Mouse (Mus musculus) limb, embryonic 11.5 days (tissue): ENCODE measurements around the gene Rundc1. TPM values are rescaled to one million over a fixed set of nuclear protein-coding genes. Genes with fewer than 3 reads are reported as not detected.
"Not testable (repeated sequence)": the region's sequence is repeated elsewhere in the genome, so short reads cannot be mapped to it uniquely, and the experiment has no call there.

ENCODE experiments used
- ATAC-seq: fragments of 200-750 bp; cut with Nextera tagmentation; 2 replicates; pipeline ENCODE4 v1.8.0; 2017; ENCODE audit warnings: low read depth; ENCODE audit not compliant: insufficient number of reproducible peaks, low FRiP score, low TSS enrichment
- DNase-seq: peaks from one replicate; pipeline ENCODE4 v3.0.0-alpha.2; 2015; ENCODE audit warnings: low spot score
- H3K27ac ChIP-seq: fragments of 300-500 bp; sonication (generic); replicated peaks from 2 replicates; pipeline ENCODE4 v1.5.1; 2014; ENCODE audit warnings: low read depth, mild to moderate bottlenecking, low read length
- H3K27me3 ChIP-seq: fragments of 300-500 bp; sonication (generic); 2 replicates; pipeline ENCODE4 v1.6.1; 2014; ENCODE audit warnings: mild to moderate bottlenecking, low read length, mixed read lengths; ENCODE audit not compliant: control insufficient read depth, insufficient read depth
- H3K36me3 ChIP-seq: fragments of 300-500 bp; sonication (generic); 2 replicates; pipeline ENCODE4 v1.6.1; 2014; ENCODE audit warnings: mild to moderate bottlenecking, low read length, moderate library complexity, mixed read lengths; ENCODE audit not compliant: control insufficient read depth, insufficient read depth
- H3K4me1 ChIP-seq: fragments of 300-500 bp; sonication (generic); 2 replicates; pipeline ENCODE4 v1.6.1; 2014; ENCODE audit warnings: low read length, mixed read lengths; ENCODE audit not compliant: control insufficient read depth, insufficient read depth
- H3K4me2 ChIP-seq: fragments of 300-500 bp; sonication (generic); 2 replicates; pipeline ENCODE4 v1.6.1; 2014; ENCODE audit warnings: low read depth, mild to moderate bottlenecking, moderate library complexity; ENCODE audit not compliant: severe bottlenecking
- H3K4me3 ChIP-seq: fragments of 300-500 bp; sonication (generic); 2 replicates; pipeline ENCODE4 v1.5.1; 2014; ENCODE audit warnings: low read depth, low read length
- H3K9ac ChIP-seq: fragments of 300-500 bp; sonication (generic); 2 replicates; pipeline ENCODE4 v1.6.1; 2014; ENCODE audit warnings: mild to moderate bottlenecking, low read length
- H3K9me3 ChIP-seq: fragments of 300-500 bp; sonication (generic); 2 replicates; pipeline ENCODE4 v1.6.1; 2016; ENCODE audit warnings: low read length; ENCODE audit not compliant: control insufficient read depth
- WGBS: fragments of 180-500 bp; shearing (Covaris S2); extraction: QIAGEN DNeasy Blood & Tissue Kit; methylation state at CpG from one replicate; pipeline ENCODE4 v1.1.7; 2014; 5-methylcytosine and 5-hydroxymethylcytosine counted together
- polyA plus RNA-seq: library from polyadenylated mRNA; unstranded; fragments of >200 nt; fragmentation: Nextera tagmentation; extraction: Ambion mirVana; gene quantifications from 2 replicates; pipeline ENCODE4 v1.2.1, GENCODE M21; 2014

Gene Rundc1
- polyA plus RNA-seq, 1 experiment from 2014 or later = 13.3 TPM

DNA sequence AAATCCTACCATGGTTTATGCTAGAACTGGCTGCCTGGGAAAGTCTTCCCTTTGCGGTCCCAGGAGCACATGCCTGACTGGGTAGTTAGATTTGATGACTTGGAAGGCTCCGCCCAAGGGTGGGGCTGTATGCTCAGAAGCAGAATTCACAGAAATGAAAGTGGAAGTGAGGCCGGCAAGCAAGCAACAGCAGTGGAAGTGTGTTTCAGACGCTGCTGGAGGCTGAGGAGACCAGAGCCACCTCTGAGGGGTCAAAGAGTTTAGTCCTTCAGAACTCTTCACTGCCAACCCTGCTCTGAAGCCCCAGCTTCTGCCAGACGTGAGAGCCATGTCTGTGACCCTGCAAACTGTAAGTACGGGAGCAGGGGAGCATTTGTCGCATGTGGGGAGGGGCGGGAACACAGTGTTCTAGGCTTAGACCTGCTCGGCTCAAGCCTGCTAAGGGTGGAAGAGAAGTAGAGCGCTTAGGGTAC lies 23.4 kb downstream of the Rundc1 start, which contains the start of gene Ifi35:
Gene Ifi35 (plus strand): TSS at position 134 of the 473 bp plus-strand sequence.
- Histone ChIP-seq H3K9me3 (no peaks in the 10 kb centered on the region), H3K27me3 (no peaks in the 10 kb centered on the region), H3K4me1 (peaks cover 6% of the 10 kb centered on the region; the same call in 1 of the 2 replicates), H3K27ac (no peak within 1 kb of the TSS; the same call in 1 of the 2 replicates), H3K36me3 (peaks cover 21% of the 10 kb centered on the region), H3K9ac (peak within 1 kb of the TSS; percentile 30; the same call in 1 of the 2 replicates), H3K4me2 (peak within 1 kb of the TSS; percentile 33), H3K4me3 (peak within 1 kb of the TSS; percentile 23)
- 23% methylated on average over 10 of the region's 10 CpGs for whole genome bisulfite sequencing
- DNase-seq (peak; percentile 52), ATAC-seq (no peak)

DNA sequence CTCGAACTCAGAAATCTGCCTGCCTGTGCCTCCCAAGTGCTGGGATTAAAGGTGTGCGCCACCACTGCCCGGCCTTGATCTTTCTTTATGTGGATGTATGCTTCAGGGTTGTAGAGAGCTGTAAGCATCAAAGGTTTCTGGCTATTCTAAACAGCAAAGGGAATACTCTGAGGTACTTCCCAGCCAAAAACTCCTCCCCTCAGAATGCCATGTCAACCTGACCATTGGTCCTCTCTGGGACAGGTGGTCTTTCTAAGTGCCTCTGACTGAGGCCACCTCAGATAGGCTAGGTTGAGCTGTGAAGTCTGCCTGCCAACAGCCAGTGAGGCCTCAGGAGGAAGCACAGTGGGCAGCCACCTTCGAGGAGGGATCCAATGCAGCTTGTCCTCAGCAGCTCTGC lies 24.0 kb downstream of the Rundc1 start:
- no peak overlapping the region for H3K4me2 ChIP-seq
- no peak overlapping the region for H3K27ac ChIP-seq
- no peak overlapping the region for H3K9ac ChIP-seq
- WGBS = 85% methylated on average over 4 of the region's 4 CpGs
- H3K4me1 ChIP-seq = peaks cover under 1% of the 10 kb centered on the region; the same call in 1 of the 2 replicates
- H3K9me3 ChIP-seq = no peaks in the 10 kb centered on the region
- no peak overlapping the region for H3K4me3 ChIP-seq
- ATAC-seq = no peak
- DNase-seq = no peak
- peaks cover 16% of the 10 kb centered on the region for H3K36me3 ChIP-seq
- H3K27me3 ChIP-seq = no peaks in the 10 kb centered on the region

DNA sequence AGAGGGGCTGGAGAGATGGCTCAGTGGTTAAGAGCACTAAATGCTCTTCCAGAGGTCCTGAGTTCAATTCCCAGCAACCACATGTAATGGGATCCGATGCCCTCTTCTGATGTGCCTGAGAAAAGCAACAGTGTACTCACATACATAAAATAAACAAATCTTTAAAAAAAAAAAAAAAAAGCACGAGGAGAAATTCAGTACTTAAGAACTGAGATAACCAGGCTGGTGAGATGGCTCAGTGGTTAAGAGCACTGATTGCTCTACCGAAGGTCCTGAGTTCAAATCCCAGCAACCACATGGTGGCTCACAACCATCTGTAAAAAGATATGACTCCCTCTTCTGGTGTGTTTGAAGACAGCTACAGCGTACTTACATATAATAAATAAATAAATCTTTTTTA lies 24.7 kb downstream of the Rundc1 start:
- H3K9me3 ChIP-seq, H3K9ac ChIP-seq, H3K27me3 ChIP-seq, H3K4me1 ChIP-seq, H3K4me2 ChIP-seq, H3K27ac ChIP-seq, ATAC-seq, H3K4me3 ChIP-seq, H3K36me3 ChIP-seq, DNase-seq: not testable (repeated sequence)
- 87% methylated on average over 4 of the region's 4 CpGs for WGBS

DNA sequence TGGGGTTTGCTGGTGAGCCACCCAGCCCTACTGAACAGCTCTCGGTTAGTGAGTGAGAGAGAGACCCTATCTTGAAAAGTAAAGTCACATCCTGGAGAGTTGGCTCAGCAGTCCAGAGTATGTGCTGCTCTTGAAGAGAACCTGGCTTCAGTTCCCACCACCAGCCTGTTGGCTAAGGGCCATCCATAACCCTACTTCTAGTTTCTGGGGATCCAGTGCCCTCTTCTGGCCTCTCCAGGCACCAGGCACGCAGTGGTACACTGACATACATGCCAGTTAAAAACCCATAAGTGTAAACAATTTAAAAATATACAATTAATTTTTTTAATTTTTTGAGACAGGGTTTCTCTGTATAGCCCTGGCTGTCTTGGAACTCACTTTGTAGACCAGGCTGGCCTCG lies 25.5 kb downstream of the Rundc1 start:
- H3K9me3 ChIP-seq = no peaks in the 10 kb centered on the region
- WGBS = 81% methylated on average over 3 of the region's 3 CpGs
- no peak for DNase-seq
- no peaks in the 10 kb centered on the region for H3K27me3 ChIP-seq
- no peak overlapping the region for H3K27ac ChIP-seq
- no peak overlapping the region for H3K9ac ChIP-seq
- H3K4me1 ChIP-seq = no peaks in the 10 kb centered on the region
- no peak overlapping the region for H3K4me2 ChIP-seq
- peaks cover 3% of the 10 kb centered on the region; the same call in 1 of the 2 replicates for H3K36me3 ChIP-seq
- no peak for ATAC-seq
- H3K4me3 ChIP-seq = no peak overlapping the region

DNA sequence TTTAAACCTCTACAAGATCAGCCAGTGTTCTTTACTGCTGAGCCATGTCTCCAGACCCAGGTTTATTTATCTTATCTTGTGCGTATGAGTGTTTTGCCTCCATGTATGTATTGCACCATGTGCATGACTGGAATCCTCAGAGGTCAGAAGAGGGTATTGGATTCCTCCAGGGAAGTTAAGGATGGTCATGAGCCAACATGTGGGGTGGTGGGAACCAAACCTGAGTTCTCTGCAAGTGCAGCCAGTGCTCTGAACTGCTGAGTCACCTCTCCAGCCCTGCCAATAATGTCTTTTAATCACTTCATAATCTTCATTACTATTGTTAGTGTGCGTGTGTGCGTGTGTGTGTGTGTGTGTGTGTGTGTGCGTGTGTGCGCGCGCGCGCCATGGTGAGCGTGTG lies 26.7 kb downstream of the Rundc1 start:
- Histone ChIP-seq H3K9me3 (no peaks in the 10 kb centered on the region), H3K4me2 (no peak overlapping the region), H3K36me3 (no peaks in the 10 kb centered on the region), H3K27ac (no peak overlapping the region), H3K4me1 (no peaks in the 10 kb centered on the region), H3K9ac (no peak overlapping the region), H3K27me3 (no peaks in the 10 kb centered on the region), H3K4me3 (no peak overlapping the region)
- 92% methylated on average over 10 of the region's 10 CpGs for WGBS
- ATAC-seq = no peak
- DNase-seq = no peak

DNA sequence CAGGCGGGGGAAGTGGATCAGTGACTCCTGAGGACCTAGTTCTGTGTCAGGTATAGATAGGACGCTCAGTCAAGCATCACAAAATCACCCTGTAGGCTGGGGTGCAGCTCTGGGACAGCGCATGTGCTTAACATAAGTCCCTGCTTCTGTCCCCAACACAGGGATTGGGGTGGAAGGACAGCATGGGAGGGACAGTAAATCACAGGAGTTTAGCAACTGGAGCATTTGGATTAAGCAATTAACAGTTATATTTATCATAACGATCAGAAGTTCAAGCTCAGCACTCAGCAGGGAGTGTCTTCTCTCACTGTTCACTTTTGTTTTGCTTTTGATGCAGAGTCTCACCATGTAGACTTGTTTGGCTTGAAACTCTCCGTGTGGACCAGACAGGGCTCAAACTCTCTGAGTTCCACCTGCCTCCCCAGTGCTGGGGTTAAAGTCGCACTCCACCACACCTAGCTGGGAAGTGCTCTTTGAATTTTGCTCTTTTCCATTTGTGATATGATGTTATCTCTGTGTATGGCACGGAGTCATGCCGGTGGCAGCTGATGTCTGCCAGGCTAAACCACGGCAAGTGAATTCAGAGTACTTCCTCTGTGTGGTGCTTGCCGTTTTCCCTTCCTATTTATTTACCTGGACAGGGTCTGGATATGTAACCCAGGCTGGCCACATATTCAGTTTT lies 27.3 kb downstream of the Rundc1 start:
- H3K27ac ChIP-seq = no peak overlapping the region
- H3K27me3 ChIP-seq = no peaks in the 10 kb centered on the region
- ATAC-seq (no peak), DNase-seq (no peak)
- H3K4me2 ChIP-seq = no peak overlapping the region
- H3K9me3 ChIP-seq = no peaks in the 10 kb centered on the region
- no peak overlapping the region for H3K9ac ChIP-seq
- WGBS = 74% methylated on average over 10 of the region's 10 CpGs
- no peaks in the 10 kb centered on the region for H3K36me3 ChIP-seq
- no peak overlapping the region for H3K4me3 ChIP-seq
- H3K4me1 ChIP-seq = no peaks in the 10 kb centered on the region

DNA sequence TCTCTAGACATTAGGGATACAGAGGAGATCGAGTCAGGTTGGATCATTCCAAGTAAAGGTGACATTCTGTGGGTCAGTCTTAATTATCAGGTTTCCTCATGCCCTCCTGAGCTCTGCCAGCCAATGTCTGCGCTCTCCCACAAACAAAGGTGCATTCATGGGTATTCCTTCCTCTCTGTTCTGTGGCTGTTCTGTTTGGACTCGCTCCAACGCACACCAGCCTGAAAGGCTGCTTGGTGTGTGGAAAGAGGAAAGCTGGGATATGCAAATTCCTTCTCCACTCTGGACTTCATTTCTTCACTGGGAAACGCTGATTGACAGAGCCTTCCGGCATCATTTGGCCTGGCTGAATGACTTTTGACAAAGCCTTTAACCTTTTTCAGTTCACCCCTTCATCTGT lies 29.8 kb downstream of the Rundc1 start:
- no peaks in the 10 kb centered on the region for H3K9me3 ChIP-seq
- H3K4me2 ChIP-seq = no peak overlapping the region
- no peak overlapping the region for H3K4me3 ChIP-seq
- no peaks in the 10 kb centered on the region for H3K4me1 ChIP-seq
- DNase-seq (no peak), ATAC-seq (no peak)
- 79% methylated on average over 6 of the region's 6 CpGs for WGBS
- H3K9ac ChIP-seq = no peak overlapping the region
- H3K36me3 ChIP-seq = no peaks in the 10 kb centered on the region
- H3K27ac ChIP-seq = no peak overlapping the region
- H3K27me3 ChIP-seq = no peaks in the 10 kb centered on the region

DNA sequence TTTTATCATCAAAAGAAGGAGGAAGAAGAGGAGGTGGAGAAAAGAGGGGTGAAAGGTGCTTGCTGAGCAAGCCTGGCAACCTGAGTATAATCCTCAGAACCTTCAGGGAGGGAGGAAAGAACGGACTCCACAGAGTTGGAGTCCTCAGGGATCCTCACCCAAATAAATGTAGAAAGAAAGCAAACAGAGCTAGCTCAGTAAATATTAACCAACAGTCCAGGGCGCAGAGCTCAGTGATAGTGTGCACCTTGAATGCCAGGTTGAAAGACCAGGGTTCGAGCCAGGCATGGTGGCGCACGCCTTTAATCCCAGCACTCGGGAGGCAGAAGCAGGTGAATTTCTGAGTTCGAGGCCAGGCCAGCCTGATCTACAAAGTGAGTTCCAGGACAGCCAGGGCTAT lies 30.7 kb downstream of the Rundc1 start:
- H3K4me3 ChIP-seq = no peak overlapping the region
- H3K9ac ChIP-seq = no peak overlapping the region
- no peak overlapping the region for H3K27ac ChIP-seq
- H3K36me3 ChIP-seq = no peaks in the 10 kb centered on the region
- no peak overlapping the region for H3K4me2 ChIP-seq
- H3K4me1 ChIP-seq = no peaks in the 10 kb centered on the region
- 90% methylated on average over 7 of the region's 7 CpGs for WGBS
- no peak for ATAC-seq
- no peaks in the 10 kb centered on the region for H3K27me3 ChIP-seq
- no peaks in the 10 kb centered on the region for H3K9me3 ChIP-seq
- DNase-seq = no peak

DNA sequence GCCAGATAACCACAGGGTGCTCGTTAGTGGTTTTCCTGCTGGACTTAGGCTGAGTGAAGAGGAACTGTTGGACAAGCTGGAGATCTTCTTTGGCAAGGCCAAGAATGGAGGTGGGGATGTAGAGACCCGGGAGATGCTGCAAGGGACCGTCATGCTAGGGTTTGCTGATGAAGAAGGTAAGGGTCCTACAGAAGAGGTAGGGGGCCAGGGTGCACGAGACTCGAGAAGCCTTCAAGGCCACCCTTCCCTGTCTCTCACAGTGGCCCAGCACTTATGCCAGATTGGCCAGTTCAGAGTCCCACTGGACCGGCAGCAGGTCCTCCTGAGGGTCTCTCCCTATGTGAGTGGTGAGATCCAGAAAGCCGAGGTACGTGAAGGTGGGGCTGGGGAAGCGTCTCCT lies 32.7 kb downstream of the Rundc1 start:
- no peak for ATAC-seq
- Histone ChIP-seq H3K36me3 (no peaks in the 10 kb centered on the region), H3K27me3 (no peaks in the 10 kb centered on the region), H3K9me3 (no peaks in the 10 kb centered on the region), H3K4me3 (no peak overlapping the region), H3K4me1 (peaks cover 5% of the 10 kb centered on the region), H3K9ac (no peak overlapping the region), H3K4me2 (no peak overlapping the region), H3K27ac (no peak overlapping the region)
- DNase-seq = no peak
- 92% methylated on average over 9 of the region's 9 CpGs for WGBS
